Mouse (Mus musculus): ENCODE results near the gene Spta1. TPM values are rescaled to one million over a fixed set of nuclear protein-coding genes. Genes with fewer than 3 reads are reported as not detected.

Gene Spta1
- polyA plus RNA-seq, 1 experiment from 2014 or later: 6.8 TPM

DNA sequence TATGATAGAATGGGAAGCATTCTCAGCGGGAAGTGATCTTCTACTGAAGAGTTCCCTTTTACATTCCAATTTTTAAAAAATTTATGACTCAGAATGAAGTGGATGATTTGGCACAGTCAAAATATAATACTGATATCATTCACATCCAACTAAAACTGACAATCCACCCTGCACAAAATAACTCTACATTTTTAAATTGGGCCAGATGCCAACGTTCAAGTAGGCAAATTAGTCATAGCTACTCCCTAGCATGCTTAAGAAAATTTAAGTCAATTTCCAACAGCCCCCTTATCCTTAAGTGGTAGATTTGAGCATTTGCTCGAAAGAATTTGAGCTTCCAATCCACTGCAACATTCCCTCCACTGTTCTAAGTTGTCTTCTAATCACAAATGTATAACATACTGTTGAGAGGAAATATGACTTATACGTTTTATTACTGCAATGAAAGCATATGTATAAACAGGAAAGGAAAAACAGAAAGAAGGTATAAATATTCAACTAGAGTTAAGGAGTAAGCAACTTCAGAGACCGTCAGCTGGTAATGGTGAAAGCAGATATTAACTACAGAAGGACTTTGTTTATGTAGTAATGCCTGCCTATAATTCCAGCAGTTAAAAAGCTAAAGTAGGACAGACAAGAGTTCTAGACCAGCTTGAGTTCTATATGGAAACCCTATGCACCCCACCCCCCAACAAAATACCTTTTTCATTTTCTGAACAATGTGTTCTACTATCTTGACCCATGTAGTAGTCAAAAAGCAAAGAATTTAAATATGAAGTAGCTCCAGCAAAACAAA is 1.7 kb upstream of the Spta1 start:
- H3K36me3 ChIP-seq: no peaks in the 10 kb centered on the region
- H3K9ac ChIP-seq: no peak overlapping the region
- no peak overlapping the region for H3K4me2 ChIP-seq
- H3K27me3 ChIP-seq (replicated peaks): no peaks in the 10 kb centered on the region
- no peak for ATAC-seq (ENCODE audit: insufficient number of reproducible peaks, low FRiP score)
- H3K4me3 ChIP-seq: no peak overlapping the region
- no peak overlapping the region for H3K27ac ChIP-seq (ENCODE audit: poor library complexity, severe bottlenecking)
- H3K9me3 ChIP-seq (replicated peaks): no peaks in the 10 kb centered on the region
- H3K4me1 ChIP-seq (replicated peaks): peaks cover 7% of the 10 kb centered on the region; the same call in 1 of the 2 replicates
- 73% methylated on average over 5 of the region's 5 CpGs for WGBS

DNA sequence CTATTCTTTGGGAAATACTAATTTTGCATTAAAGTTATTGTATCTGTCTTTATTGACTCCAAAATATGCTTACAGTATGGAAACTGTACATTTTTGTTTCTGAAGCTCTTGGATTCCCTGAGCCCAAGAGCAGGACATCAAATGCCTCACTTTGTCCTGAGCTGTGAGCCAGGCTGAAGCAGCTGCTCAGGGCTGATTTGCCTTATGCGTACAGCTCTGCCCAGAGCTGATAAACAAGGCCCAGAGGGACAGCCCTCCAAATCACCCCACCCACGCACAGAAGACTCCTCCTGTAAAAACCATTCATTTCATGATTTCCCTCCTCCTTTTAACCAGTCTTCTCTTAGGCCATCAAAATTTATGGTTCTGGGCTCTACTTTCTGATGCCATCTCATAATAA is 1.0 kb upstream of the Spta1 start:
- Histone ChIP-seq H3K9me3 (replicated peaks) (no peaks in the 10 kb centered on the region), H3K27ac (ENCODE audit: poor library complexity, severe bottlenecking) (peak overlapping the region; percentile 48; the same call in 1 of the 2 replicates), H3K4me3 (no peak overlapping the region), H3K27me3 (replicated peaks) (no peaks in the 10 kb centered on the region), H3K9ac (no peak overlapping the region), H3K36me3 (no peaks in the 10 kb centered on the region), H3K4me1 (replicated peaks) (peaks cover 7% of the 10 kb centered on the region; the same call in 1 of the 2 replicates), H3K4me2 (no peak overlapping the region)
- WGBS: 11% methylated on average over 2 of the region's 2 CpGs
- ATAC-seq (ENCODE audit: insufficient number of reproducible peaks, low FRiP score): peak; percentile 95

DNA sequence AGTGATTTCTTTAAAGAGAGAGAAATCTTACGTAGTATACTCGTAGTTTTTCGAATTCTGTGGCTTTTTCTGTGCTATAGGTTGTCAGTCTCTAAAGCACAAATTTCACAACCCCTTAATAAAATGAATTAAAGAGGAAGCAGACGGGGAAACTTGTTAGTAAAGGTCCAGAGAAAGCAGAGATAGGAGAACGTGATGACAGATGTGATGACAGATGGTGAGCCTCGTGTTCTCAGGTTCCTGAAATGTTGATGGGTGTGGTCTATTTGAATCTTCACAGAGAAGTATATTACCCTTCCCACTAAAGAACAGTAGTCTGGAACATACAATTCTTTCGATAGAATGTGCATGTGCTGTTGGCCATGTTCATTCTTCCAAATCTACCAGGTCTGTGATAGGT is 32.1 kb downstream of the Spta1 start:
- no peak for ATAC-seq (ENCODE audit: insufficient number of reproducible peaks, low FRiP score)
- H3K9ac ChIP-seq: no peak overlapping the region
- H3K4me3 ChIP-seq: no peak overlapping the region
- H3K36me3 ChIP-seq: no peaks in the 10 kb centered on the region
- no peak overlapping the region for H3K4me2 ChIP-seq
- H3K4me1 ChIP-seq (replicated peaks): no peaks in the 10 kb centered on the region
- H3K27ac ChIP-seq (ENCODE audit: poor library complexity, severe bottlenecking): no peak overlapping the region
- 67% methylated on average over 7 of the region's 7 CpGs for WGBS
- no peaks in the 10 kb centered on the region for H3K27me3 ChIP-seq (replicated peaks)
- H3K9me3 ChIP-seq (replicated peaks): no peaks in the 10 kb centered on the region

DNA sequence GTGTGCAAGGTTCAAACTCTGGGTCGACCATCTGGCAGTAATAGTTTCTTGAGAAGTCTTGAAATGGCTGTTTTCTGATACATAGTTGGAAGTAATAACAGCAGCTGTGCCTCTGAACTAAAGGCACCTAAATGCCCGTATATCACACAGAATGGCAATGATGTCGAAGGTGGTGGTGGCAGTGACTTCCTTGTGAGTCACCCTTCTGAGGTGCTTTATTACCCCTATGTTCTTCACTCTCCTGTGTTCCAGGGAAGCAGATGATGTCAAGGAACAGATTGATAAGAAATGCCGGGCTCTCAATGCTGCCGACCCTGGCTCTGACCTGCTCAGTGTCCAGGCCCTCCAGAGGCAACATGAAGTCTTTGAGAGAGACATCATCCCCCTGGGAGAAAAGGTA is 39.7 kb downstream of the Spta1 start:
- no peak overlapping the region for H3K27ac ChIP-seq (ENCODE audit: poor library complexity, severe bottlenecking)
- H3K4me3 ChIP-seq: no peak overlapping the region
- H3K27me3 ChIP-seq (replicated peaks): no peaks in the 10 kb centered on the region
- H3K9ac ChIP-seq: no peak overlapping the region
- no peak overlapping the region for H3K4me2 ChIP-seq
- no peaks in the 10 kb centered on the region for H3K9me3 ChIP-seq (replicated peaks)
- WGBS: 74% methylated on average over 5 of the region's 5 CpGs
- no peak for ATAC-seq (ENCODE audit: insufficient number of reproducible peaks, low FRiP score)
- no peaks in the 10 kb centered on the region for H3K36me3 ChIP-seq
- no peaks in the 10 kb centered on the region for H3K4me1 ChIP-seq (replicated peaks)

DNA sequence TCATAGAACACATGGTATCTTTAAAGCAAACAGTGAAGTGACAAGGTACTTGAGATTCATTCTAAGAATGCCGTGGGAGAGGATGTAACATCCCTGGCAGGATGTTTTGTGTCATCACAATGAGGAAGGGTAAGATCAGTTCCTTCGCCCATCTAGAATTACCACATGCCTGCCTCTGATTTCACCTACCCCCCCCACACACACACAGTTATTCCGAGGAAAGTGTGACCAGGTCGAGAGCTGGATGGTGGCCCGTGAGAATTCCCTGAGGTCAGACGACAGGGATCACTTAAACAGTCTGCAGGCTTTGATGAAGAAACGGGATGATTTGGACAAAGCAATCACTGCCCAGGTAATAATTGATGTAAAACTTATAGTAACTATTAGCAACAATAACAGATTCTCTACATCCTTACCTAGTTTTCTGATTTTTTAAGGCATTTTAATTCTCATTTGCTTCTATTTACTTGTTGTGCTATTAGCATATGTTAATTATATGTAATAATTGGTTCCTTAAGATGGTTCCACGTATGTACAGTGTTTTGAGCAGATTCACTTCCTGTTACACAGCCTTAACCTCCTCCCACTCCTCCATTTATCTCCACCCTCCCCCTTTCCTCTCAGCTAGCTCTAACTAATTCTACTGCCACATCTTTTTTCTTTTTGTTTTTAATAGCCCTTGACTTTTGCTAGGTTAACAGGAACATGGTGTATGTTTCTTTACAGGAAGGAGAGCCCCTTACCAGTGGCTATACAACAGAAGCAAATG is 42.9 kb downstream of the Spta1 start:
- Histone ChIP-seq H3K36me3 (no peaks in the 10 kb centered on the region), H3K27ac (ENCODE audit: poor library complexity, severe bottlenecking) (no peak overlapping the region), H3K9me3 (replicated peaks) (no peaks in the 10 kb centered on the region), H3K9ac (no peak overlapping the region), H3K4me1 (replicated peaks) (no peaks in the 10 kb centered on the region), H3K27me3 (replicated peaks) (no peaks in the 10 kb centered on the region), H3K4me2 (no peak overlapping the region), H3K4me3 (no peak overlapping the region)
- no peak for ATAC-seq (ENCODE audit: insufficient number of reproducible peaks, low FRiP score)
- WGBS: 52% methylated on average over 8 of the region's 8 CpGs

DNA sequence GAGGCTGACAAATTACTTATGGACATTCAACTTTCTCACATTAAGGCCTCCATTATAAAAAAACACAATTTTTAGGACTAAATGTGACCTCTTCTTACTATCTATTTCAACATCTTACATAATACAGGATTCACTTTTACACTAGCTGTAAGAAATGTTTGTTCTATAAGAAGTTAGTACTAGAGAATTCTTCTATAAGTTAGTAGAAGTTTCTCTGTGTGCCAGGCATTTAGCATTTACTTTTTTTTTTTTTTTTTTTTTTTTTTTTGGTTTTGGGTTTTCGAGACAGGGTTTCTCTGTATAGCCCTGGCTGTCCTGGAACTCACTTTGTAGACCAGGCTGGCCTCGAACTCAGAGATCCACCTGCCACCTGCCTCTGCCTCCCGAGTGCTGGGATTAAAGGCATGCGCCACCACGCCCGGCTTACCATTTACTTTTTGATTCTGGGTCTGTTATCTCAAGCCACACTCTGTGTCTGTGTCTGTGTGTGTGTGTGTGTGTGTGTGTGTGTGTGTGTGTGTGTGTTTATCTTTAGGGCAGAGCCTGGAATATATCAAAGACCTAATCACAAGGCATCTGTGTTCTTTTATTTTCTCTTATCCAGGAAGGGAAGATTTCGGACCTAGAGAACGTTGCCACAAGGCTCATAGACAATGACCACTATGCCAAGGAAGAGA is 44.1 kb downstream of the Spta1 start:
- WGBS: 83% methylated on average over 8 of the region's 8 CpGs
- H3K4me3 ChIP-seq: no peak overlapping the region
- ATAC-seq (ENCODE audit: insufficient number of reproducible peaks, low FRiP score): no peak

DNA sequence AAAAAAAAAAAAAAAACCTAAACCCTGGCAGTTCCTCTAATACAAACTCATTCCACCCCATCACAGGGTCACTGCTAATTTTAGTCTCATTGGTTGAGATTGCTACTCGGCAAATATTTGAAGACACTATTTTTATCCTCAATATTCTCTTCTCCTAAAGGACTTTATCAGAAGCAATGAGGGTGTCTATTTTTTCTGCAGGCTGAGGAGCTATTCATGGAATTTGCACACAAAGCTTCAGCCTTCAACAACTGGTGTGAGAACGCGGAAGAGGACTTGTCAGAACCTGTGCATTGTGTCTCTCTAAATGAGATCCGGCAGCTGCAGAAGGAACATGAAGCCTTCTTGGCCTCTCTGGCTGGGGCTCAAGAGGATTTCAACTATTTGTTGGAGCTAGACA is 67.3 kb downstream of the Spta1 start:
- H3K27me3 ChIP-seq (replicated peaks): no peaks in the 10 kb centered on the region
- H3K36me3 ChIP-seq: no peaks in the 10 kb centered on the region
- H3K27ac ChIP-seq (ENCODE audit: poor library complexity, severe bottlenecking): peak overlapping the region; percentile 83
- H3K4me2 ChIP-seq: peak overlapping the region; percentile 18; the same call in 1 of the 2 replicates
- H3K4me3 ChIP-seq: no peak overlapping the region
- H3K4me1 ChIP-seq (replicated peaks): peaks cover 5% of the 10 kb centered on the region; the same call in 1 of the 2 replicates
- no peaks in the 10 kb centered on the region for H3K9me3 ChIP-seq (replicated peaks)
- WGBS: 41% methylated on average over 4 of the region's 4 CpGs
- no peak overlapping the region for H3K9ac ChIP-seq
- peak; percentile 33; the same call in 1 of the 2 replicates for ATAC-seq (ENCODE audit: insufficient number of reproducible peaks, low FRiP score)

More for the DNA sequence above, 44.1 kb downstream of the Spta1 start:
- Histone ChIP-seq H3K9me3 (replicated peaks) (no peaks in the 10 kb centered on the region), H3K27me3 (replicated peaks) (no peaks in the 10 kb centered on the region), H3K27ac (ENCODE audit: poor library complexity, severe bottlenecking) (no peak overlapping the region), H3K4me2 (no peak overlapping the region), H3K36me3 (no peaks in the 10 kb centered on the region), H3K4me1 (replicated peaks) (no peaks in the 10 kb centered on the region), H3K9ac (no peak overlapping the region)

DNA sequence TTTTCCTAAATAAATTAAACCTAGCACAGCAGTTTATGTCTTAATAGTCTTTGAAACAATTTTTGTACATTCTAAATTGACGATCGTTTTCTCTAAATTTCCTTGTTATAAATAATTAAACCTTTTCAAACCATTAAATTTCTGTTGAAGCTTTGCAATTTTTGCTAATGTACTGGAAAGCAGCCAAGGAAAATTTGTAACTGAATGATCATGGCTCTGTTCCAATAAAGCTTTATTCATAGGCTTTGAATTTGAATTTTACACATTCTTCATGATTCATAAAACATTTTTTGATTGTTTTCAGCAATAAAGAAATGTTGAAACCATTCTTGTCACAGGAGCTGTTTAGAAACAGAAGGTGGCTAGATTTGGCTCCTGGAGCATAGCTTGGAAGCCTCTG is 72.0 kb downstream of the Spta1 start:
- Histone ChIP-seq H3K27me3 (replicated peaks) (no peaks in the 10 kb centered on the region), H3K9me3 (replicated peaks) (no peaks in the 10 kb centered on the region), H3K36me3 (no peaks in the 10 kb centered on the region), H3K4me2 (no peak overlapping the region), H3K4me1 (replicated peaks) (peaks cover 4% of the 10 kb centered on the region; the same call in 1 of the 2 replicates), H3K27ac (ENCODE audit: poor library complexity, severe bottlenecking) (no peak overlapping the region), H3K4me3 (no peak overlapping the region), H3K9ac (no peak overlapping the region)
- no peak for ATAC-seq (ENCODE audit: insufficient number of reproducible peaks, low FRiP score)
- WGBS: 96% methylated on average over 2 of the region's 2 CpGs

DNA sequence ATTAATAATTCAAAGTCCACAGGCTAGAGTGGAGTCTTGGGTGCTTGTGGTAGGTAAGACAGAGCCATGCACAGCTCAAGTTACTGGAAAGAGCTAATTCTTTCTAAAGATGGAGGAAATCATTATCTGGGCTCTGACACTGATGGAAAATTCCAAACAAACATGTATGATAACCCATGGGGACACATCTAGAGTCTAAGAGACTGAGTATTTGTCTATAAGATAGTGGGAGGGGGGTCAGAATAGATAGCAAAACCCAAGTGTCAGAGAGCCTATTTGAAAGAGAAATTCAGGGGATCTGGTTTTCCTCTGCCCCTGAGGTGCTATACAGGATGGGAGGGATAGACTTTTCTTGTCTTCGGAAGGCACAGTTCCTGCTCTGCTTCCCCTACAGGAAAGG is 73.5 kb downstream of the Spta1 start:
- no peaks in the 10 kb centered on the region for H3K36me3 ChIP-seq
- peak; percentile 71 for ATAC-seq (ENCODE audit: insufficient number of reproducible peaks, low FRiP score)
- H3K27me3 ChIP-seq (replicated peaks): no peaks in the 10 kb centered on the region
- WGBS: 39% methylated on average over 1 of the region's 1 CpGs
- H3K4me3 ChIP-seq: no peak overlapping the region
- no peak overlapping the region for H3K27ac ChIP-seq (ENCODE audit: poor library complexity, severe bottlenecking)
- no peaks in the 10 kb centered on the region for H3K9me3 ChIP-seq (replicated peaks)
- H3K9ac ChIP-seq: no peak overlapping the region
- no peaks in the 10 kb centered on the region for H3K4me1 ChIP-seq (replicated peaks)
- H3K4me2 ChIP-seq: no peak overlapping the region

DNA sequence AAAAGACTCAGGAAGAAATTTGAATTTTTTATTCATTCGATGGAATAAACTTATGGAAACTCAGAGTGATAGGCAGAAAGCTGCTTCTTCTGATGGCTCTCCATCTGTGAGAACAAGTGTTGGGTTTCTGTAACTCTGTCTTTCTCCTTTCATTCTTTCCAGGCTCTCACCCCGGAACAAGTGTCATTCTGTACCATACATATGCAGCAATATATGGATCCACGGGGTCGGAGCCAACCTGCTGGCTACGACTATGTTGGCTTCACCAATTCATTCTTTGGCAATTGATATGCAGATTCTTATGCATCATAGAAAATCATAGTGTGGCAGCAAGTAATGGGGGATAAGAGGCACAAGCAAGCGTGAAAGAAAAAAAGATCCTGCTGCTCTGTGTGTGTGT is 74.6 kb downstream of the Spta1 start:
- H3K4me2 ChIP-seq: no peak overlapping the region
- no peak overlapping the region for H3K9ac ChIP-seq
- no peaks in the 10 kb centered on the region for H3K9me3 ChIP-seq (replicated peaks)
- H3K36me3 ChIP-seq: no peaks in the 10 kb centered on the region
- no peaks in the 10 kb centered on the region for H3K27me3 ChIP-seq (replicated peaks)
- H3K27ac ChIP-seq (ENCODE audit: poor library complexity, severe bottlenecking): no peak overlapping the region
- 90% methylated on average over 6 of the region's 6 CpGs for WGBS
- no peak for ATAC-seq (ENCODE audit: insufficient number of reproducible peaks, low FRiP score)
- H3K4me1 ChIP-seq (replicated peaks): no peaks in the 10 kb centered on the region
- no peak overlapping the region for H3K4me3 ChIP-seq

DNA sequence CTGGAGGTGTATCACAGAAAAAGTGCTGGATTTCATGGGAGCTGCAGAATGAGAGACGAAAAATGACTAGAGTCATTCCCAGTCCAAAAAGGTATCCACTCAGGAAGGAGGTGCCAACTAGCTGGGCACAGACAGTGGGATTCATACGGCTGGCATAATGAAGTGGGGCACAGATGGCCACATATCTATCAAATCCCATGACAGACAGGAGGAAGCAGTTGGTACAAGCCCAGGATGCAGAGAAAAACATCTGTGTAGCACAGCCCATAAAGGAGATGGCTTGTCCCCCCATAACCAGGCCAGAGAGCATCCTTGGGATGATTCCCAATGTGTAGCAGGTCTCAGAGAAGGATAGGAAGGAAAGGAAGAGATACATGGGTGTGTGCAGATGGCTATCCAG is 77.8 kb downstream of the Spta1 start:
- no peak for ATAC-seq (ENCODE audit: insufficient number of reproducible peaks, low FRiP score)
- Histone ChIP-seq H3K36me3 (no peaks in the 10 kb centered on the region), H3K27me3 (replicated peaks) (no peaks in the 10 kb centered on the region), H3K9me3 (replicated peaks) (no peaks in the 10 kb centered on the region), H3K9ac (no peak overlapping the region), H3K27ac (ENCODE audit: poor library complexity, severe bottlenecking) (no peak overlapping the region), H3K4me1 (replicated peaks) (no peaks in the 10 kb centered on the region), H3K4me2 (no peak overlapping the region), H3K4me3 (no peak overlapping the region)
- 80% methylated on average over 2 of the region's 2 CpGs for WGBS

Measured in heart, embryonic 12.5 days (tissue).